Mouse (Mus musculus): ENCODE measurements around the gene Defb26. TPM values are rescaled to one million over a fixed set of nuclear protein-coding genes. Genes with fewer than 3 reads are reported as not detected.

Defb26 gene
- total RNA-seq (2021): not detected
- long read RNA-seq: 0 reads

DNA sequence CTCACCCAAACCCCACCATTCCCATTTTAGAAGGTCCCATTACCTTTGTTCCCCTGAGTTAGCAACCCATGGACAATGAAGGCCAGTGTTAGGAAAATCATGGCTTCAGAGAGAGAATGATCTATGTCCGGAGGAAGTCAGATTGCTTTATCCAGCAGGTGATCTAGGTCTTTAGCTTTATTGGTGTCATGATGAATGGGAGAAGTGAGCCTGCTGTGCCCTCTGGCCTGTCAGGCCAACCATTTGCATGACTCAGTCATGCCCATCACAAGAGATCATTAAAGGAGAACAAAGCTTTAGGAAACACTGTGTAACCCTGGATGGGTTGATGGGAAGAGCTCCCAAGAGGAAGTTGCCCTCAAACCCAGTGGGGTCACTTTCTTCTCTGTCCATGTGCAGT lies at the start of gene Defb26:
Gene Defb26, minus strand, starts transcription at position 101 of the 400 bp plus-strand sequence.
- DNase-seq (ENCODE audit: low spot score in 2 of 2): no peak

DNA sequence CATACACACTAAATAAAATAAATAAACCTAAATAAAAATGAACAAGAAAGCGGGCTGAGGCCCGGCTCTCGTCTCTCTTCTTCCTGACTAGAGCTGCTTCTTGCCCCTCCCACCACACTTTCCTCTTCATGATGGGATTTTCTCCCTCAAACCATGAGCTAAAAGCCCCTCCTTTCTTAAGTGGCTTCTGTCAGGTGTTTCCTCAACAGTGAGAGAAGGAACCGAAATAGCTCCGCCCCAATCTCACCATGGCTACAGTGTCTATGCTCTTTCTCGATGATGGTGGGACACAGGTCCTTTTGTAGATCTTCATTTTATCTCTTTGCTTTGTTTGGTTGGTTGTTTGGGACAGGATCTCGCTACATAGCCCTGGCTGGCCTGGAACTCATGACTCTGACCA lies 45.2 kb upstream of the Defb26 start:
- DNase-seq (ENCODE audit: low spot score in 2 of 2): no peak

- peak; percentile 68 to 78 for DNase-seq (ENCODE audit: low spot score in 2 of 2)
Measured at GRCm38 (mm10) chr2:152553774-152554423, 42.4 kb upstream of the Defb26 start.

DNA sequence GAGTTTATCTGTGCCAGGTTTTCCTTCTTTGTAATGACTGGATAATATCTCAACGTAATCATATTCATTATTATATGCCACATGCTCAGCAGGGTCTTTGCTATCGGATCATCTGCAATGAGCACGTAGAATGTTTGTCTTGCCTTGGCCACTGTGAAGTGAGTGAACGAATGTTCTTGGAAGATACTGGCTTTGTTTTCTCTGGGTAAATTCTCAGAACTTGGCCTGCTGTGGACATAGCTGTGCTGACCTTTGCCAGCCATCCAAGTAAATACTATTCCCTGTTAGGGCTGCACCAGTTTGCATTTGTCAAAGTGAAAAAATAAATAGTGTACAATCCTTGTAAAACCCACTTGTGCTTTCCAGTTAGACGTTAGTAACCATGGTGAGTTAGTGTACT lies 36.6 kb upstream of the Defb26 start:
- no peak for DNase-seq (ENCODE audit: low spot score in 2 of 2)

DNA sequence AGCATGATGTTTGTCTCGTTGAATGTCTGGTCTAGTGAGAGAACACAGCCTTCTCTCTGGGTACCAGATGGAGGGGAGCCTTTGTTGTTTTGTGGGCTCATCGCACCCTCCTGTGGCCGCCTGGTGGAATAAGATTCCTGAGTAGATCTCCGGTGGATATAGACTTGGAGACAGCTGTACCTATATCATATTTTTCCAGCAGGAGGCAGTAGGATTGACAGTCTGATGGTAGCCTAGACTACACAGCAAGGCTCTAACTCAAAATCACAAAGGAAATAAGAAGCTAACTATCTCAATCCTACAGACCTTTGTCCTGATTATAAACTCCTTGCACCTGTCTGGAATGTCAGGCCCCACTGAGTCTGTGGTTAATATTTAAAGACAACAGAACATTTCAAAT lies 33.2 kb upstream of the Defb26 start:
- DNase-seq (ENCODE audit: low spot score in 2 of 2): peak; percentile 66 to 73

- DNase-seq (ENCODE audit: low spot score in 2 of 2): no peak
Measured at GRCm38 (mm10) chr2:152543478-152543877, 32.0 kb upstream of the Defb26 start.

GRCm38 (mm10) chr2:152542897-152543296 lies 31.4 kb upstream of the Defb26 start:
- no peak for DNase-seq (ENCODE audit: low spot score in 2 of 2)

DNA sequence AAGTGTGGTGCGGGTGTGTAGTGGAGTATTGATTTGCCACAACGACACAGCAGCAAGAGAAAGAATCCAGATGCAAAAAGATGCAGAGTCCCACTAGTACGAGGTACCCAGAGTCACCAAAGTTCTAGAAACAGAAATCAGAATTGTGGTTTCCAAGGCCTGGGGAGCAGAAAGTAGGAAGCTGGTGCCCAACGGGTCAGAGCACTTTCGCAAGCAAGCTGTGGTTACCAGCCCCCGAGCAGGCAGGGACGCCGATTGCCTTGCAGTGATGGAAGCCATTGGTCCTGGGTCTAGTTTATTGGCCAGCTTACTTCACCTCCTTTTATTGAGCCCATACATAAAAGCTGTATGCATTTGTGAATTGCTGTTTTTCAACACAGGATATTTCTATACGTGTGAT lies 30.5 kb upstream of the Defb26 start:
- no peak for DNase-seq (ENCODE audit: low spot score in 2 of 2)

DNA sequence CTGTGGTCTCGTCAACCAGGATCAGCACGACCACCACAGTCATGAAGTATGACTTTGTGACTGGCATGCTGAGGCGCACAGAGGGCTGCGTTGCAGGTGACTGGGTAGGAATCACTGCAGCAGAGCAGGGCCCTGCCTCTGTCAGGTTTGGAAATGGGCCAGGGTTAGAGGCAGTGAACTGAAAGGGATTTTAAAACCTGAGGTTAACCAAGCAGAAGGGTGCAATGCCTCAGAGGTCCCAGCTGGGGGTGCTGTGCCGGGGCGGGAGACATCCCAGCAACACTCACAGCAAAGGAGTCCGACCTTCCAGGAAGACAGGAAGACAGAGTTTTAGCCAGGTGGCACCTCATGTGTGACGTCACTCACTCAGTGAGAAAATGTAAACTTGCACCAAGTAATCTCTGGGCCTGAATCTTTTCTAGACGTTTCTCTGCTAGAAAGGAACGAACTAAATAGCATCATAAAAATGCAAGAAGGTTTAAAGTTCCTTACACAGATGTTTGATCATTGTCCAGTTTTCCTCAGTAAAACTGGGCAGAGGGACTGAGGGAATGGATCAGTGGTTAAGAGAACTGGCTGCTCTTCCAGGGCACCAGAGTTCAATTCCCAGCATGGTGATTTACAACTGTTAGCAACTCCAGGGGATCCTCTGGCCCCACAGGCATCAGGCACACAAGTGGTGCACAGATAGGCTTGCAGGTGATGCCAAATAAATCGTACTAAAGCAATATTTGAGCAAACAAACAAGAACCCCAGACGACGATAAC lies 28.6 kb upstream of the Defb26 start, which contains the start of gene Defb29:
Gene Defb29, minus strand, starts transcription at position 155 of the 767 bp plus-strand sequence.
- DNase-seq (ENCODE audit: low spot score in 2 of 2): no peak

- DNase-seq (ENCODE audit: low spot score in 2 of 2): no peak
Measured at GRCm38 (mm10) chr2:152517981-152518380, 6.5 kb upstream of the Defb26 start, which contains the start of gene Defb28. Gene Defb28, plus strand, starts transcription at chr2:152518255.

GRCm38 (mm10) chr2:152516084-152516483 lies 4.6 kb upstream of the Defb26 start:
- DNase-seq (ENCODE audit: low spot score in 2 of 2): no peak

- no peak for DNase-seq (ENCODE audit: low spot score in 2 of 2)
Measured at GRCm38 (mm10) chr2:152503950-152504349, 7.5 kb downstream of the Defb26 start.

GRCm38 (mm10) chr2:152500863-152501229 lies 10.6 kb downstream of the Defb26 start:
- no peak for DNase-seq (ENCODE audit: low spot score in 2 of 2)

- no peak for DNase-seq (ENCODE audit: low spot score in 2 of 2)
Measured at GRCm38 (mm10) chr2:152500204-152500862, 11.2 kb downstream of the Defb26 start.

- no peak for DNase-seq (ENCODE audit: low spot score in 2 of 2)
Measured at GRCm38 (mm10) chr2:152498020-152498419, 13.5 kb downstream of the Defb26 start.

GRCm38 (mm10) chr2:152493151-152493550 lies 18.3 kb downstream of the Defb26 start:
- DNase-seq (ENCODE audit: low spot score in 2 of 2): no peak

DNA sequence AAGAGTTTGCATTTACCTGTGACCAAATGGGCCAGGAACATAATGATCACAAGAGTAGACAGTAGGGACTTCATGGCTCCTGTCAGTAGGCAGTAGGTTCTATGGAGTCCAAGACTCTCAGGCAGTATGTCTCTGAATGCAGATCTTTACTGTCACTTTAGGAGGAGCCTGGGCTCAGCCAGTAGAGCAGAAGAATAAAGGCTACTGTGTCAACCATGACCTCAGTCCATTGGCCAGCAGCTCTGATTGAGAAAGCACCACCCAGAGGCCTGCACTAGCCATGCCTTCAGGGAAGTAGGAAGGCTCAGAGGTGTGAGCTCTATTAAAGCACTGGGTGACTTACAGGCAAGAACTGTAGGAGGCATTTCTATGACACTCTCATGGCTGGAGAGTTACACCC lies 21.5 kb downstream of the Defb26 start, which contains the start of gene Defb22:
Gene Defb22, minus strand, starts transcription at position 101 of the 400 bp plus-strand sequence.
- no peak for DNase-seq (ENCODE audit: low spot score in 2 of 2)

DNA sequence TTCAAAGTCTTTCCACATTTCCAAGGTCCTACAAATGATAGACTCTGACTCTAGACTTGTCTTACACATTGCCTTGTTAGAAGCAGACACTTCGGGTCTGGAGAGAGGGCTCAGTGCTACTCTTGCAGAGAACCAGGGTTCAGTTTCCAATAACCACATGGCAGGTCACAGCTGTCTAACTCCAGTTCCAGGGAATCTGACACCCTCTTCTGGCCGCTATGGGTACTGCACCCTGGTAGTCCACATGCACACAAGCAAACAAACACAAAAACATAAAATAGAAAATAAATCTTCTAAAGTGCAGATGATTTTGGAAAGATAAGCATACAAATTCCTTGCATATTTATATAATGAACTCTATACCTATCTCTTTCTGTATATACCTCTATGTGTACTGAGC lies 24.5 kb downstream of the Defb26 start:
- peak in 1 of 2 experiments; percentile 8 for DNase-seq (ENCODE audit: low spot score in 2 of 2)

- DNase-seq (ENCODE audit: low spot score in 2 of 2): no peak
Measured at GRCm38 (mm10) chr2:152481726-152482125, 29.8 kb downstream of the Defb26 start.

GRCm38 (mm10) chr2:152480881-152481280 lies 30.6 kb downstream of the Defb26 start:
- DNase-seq (ENCODE audit: low spot score in 2 of 2): no peak

DNA sequence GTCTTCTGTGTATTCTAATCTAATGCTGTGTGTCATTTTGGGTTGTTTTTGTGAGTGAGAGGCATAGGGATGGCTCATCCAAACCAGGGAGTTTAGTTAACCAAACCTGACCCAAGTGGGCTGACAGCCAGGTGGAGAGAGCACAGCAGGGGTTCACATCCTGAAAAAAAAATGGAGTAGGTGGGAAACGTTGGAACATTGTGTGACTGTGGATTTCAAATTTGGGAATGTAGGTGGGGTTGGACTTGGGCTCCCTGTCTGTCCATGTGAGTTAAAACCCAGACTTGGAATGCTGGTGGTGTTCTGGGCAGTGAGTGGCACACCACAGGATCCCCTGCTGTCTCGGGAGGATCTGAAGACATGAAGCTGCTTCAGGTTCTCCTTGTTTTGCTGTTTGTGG lies 34.7 kb downstream of the Defb26 start, which contains the start of gene Defb20:
Gene Defb20, plus strand, starts transcription at position 301 of the 400 bp plus-strand sequence.
- no peak for DNase-seq (ENCODE audit: low spot score in 2 of 2)

- no peak for DNase-seq (ENCODE audit: low spot score in 2 of 2)
Measured at GRCm38 (mm10) chr2:152472434-152472833, 39.1 kb downstream of the Defb26 start.
